Mouse (Mus musculus) liver, embryonic 16.5 days (tissue): Measurements from ENCODE around the gene Hes7. TPM values are rescaled to one million over a fixed set of nuclear protein-coding genes. Genes with fewer than 3 reads are reported as not detected.
A peak's percentile ranks its signal among the peaks of the same experiment; 100 is the strongest.

Experiments
- ATAC-seq: fragments of 200-750 bp; cut with Nextera tagmentation; 2 replicates; pipeline ENCODE4 v1.8.0; 2017; ENCODE audit warnings: low read depth, mild to moderate bottlenecking, moderate number of reproducible peaks, moderate library complexity
- H3K27ac ChIP-seq: fragments of 300-500 bp; sonication (generic); 2 replicates; pipeline ENCODE4 v1.5.1; 2014; ENCODE audit warnings: mild to moderate bottlenecking, low read length
- H3K27me3 ChIP-seq: fragments of 300-500 bp; sonication (generic); 2 replicates; pipeline ENCODE4 v1.6.1; 2014; ENCODE audit warnings: low read depth, low read length, mixed read lengths; ENCODE audit not compliant: control insufficient read depth, insufficient read depth
- H3K36me3 ChIP-seq: fragments of 300-500 bp; sonication (generic); 2 replicates; pipeline ENCODE4 v1.6.1; 2014; ENCODE audit warnings: mild to moderate bottlenecking; ENCODE audit not compliant: control insufficient read depth, insufficient read depth
- H3K4me1 ChIP-seq: fragments of 300-500 bp; sonication (generic); 2 replicates; pipeline ENCODE4 v1.6.1; 2014; ENCODE audit warnings: low read depth, low read length, mixed read lengths; ENCODE audit not compliant: control insufficient read depth
- H3K4me2 ChIP-seq: fragments of 300-500 bp; sonication (generic); 2 replicates; pipeline ENCODE4 v1.6.1; 2014; ENCODE audit warnings: low read depth, low read length, mixed read lengths
- H3K4me3 ChIP-seq: fragments of 300-500 bp; sonication (generic); 2 replicates; pipeline ENCODE4 v1.5.1; 2014; ENCODE audit warnings: low read depth, mild to moderate bottlenecking, low read length
- H3K9ac ChIP-seq: fragments of 300-500 bp; sonication (generic); 2 replicates; pipeline ENCODE4 v1.6.1; 2014; ENCODE audit warnings: low read depth, low read length
- H3K9me3 ChIP-seq: fragments of 300-500 bp; sonication (generic); replicated peaks from 2 replicates; pipeline ENCODE4 v1.6.1; 2016; ENCODE audit warnings: low read length; ENCODE audit not compliant: control insufficient read depth
- WGBS: fragments of 180-500 bp; shearing (Covaris S2); extraction: QIAGEN DNeasy Blood & Tissue Kit; methylation state at CpG from one replicate; pipeline ENCODE4 v1.1.7; 2014; ENCODE audit not compliant: insufficient replicate concordance; 5-methylcytosine and 5-hydroxymethylcytosine counted together
- polyA plus RNA-seq: library from polyadenylated mRNA; unstranded; fragments of >200 nt; fragmentation: Nextera tagmentation; extraction: Ambion mirVana; gene quantifications from 2 replicates; pipeline ENCODE4 v1.2.1, GENCODE M21; 2015

Gene Hes7
- polyA plus RNA-seq, 1 experiment from 2014 or later, result 0.07 TPM

DNA sequence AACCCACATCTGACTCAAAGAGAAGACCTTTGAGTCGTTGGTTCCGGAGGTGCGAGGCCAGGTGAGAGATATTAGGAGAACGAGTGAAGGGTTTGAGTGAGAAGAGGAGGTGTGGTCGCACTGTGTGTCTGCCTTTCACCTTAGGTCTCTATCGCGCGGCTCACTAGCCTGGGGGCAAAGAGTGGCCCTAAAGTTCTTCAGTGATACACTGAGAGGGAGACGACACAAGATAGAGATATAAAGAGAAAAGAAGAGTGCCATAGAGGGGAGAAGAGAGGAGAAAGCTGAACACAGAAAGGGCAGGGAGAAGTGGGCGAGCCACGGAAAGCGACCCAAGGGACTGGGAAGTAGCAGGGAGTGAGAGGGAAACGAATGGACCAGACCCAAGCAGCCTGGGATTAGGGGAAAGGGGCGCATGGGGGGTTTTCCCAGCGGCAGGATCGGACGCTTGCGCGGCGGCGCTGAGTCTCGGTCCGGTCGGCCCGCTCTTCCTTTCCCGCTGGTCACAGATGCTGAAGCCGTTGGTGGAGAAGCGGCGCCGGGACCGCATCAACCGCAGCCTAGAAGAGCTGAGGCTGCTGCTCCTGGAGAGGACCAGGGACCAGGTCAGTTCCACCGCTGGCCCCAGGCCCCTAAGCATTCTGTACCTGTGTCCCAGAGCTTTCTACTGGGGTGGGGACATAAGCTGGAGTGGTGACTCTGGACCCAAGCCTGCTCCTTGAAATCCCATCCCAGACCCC, 967 bp downstream of the Hes7 start:
- Histone ChIP-seq H3K4me3 (peak overlapping the region; percentile 74), H3K9ac (peak overlapping the region; percentile 66), H3K36me3 (no peaks in the 10 kb centered on the region), H3K9me3 (no peaks in the 10 kb centered on the region), H3K27me3 (peaks cover 43% of the 10 kb centered on the region), H3K4me1 (peaks cover 65% of the 10 kb centered on the region), H3K27ac (no peak overlapping the region), H3K4me2 (peak overlapping the region; percentile 95)
- ATAC-seq, result no peak
- WGBS, result under 1% methylated on average over 28 of the region's 33 CpGs

DNA sequence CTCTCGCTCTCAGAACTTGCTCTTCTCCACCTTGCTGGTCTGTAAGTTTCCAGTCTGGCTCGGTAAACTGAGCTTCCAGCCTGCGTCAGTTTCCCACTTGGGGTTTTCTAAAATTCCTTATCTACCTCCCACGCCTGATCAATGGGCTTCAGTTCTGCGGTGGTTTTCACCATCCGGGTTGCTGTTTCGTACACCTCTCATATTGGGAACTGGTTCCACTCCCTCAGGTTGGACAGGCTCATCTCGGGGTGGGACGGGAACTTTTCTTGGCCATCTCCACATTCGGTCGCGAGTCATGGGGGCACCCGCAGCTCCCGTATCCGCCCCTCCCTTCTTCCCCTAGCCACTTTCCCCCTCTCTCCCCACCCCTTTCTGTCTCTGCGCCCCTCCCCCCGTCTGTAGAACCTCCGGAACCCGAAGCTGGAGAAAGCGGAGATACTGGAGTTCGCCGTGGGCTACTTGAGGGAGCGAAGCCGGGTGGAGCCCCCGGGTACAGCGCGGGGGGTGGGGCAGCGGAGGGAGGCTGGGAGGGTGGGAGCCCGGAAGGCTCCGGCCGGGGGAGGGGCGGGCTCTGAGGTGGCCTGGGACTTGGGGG, 1.6 kb downstream of the Hes7 start:
- 1% methylated on average over 32 of the region's 32 CpGs for WGBS
- H3K4me1 ChIP-seq, result peaks cover 69% of the 10 kb centered on the region
- H3K4me3 ChIP-seq, result peak overlapping the region; percentile 74
- H3K27ac ChIP-seq, result peak overlapping the region; percentile 79; the same call in 1 of the 2 replicates
- no peak for ATAC-seq
- peak overlapping the region; percentile 95 for H3K4me2 ChIP-seq
- no peaks in the 10 kb centered on the region for H3K9me3 ChIP-seq
- H3K27me3 ChIP-seq, result peaks cover 43% of the 10 kb centered on the region
- no peaks in the 10 kb centered on the region for H3K36me3 ChIP-seq
- peak overlapping the region; percentile 66 for H3K9ac ChIP-seq

- Histone ChIP-seq H3K4me1 (peaks cover 67% of the 10 kb centered on the region), H3K4me3 (peak within 1 kb of the TSS; percentile 74), H3K9me3 (no peaks in the 10 kb centered on the region), H3K27me3 (peaks cover 43% of the 10 kb centered on the region), H3K4me2 (peak within 1 kb of the TSS; percentile 95), H3K36me3 (no peaks in the 10 kb centered on the region), H3K27ac (peak within 1 kb of the TSS; percentile 79), H3K9ac (peak within 1 kb of the TSS; percentile 66)
- peak; percentile 30 for ATAC-seq
- under 1% methylated on average over 65 of the region's 66 CpGs for WGBS
Observed at GRCm38 (mm10) chr11:69122336-69122951, 2.2 kb downstream of the Hes7 start, which contains the start of gene 9130213A22Rik. 9130213A22Rik (minus strand) TSS chr11:69122589.

DNA sequence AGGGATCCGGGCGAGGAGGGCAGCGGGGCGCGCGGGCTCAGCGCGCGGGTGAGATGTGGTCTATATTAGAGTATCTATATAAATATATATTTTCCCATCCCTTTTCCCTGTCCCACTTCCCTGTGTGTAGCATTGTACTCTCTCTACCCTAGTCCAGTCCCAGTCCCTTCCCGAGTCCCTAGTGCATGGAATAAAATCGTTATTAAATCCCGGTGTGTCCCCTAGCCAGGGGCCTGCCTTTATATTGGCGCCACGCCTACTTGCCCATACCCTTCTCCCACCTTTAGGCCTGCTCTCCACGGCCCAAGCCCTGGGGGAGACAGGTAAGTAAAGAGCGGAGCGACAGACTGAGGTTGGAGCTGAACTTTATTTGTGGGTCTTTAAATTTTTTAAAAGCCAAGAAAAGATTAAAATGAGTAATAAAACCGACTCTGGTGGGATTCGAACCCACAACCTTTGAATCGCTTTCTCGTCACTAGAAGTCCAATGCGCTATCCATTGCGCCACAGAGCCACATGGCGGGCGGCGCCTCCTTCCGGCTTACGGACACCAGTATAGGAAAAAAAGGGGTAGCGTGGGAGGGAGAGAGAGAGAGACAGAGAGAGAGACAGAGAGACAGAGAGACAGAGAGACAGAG, 3.0 kb downstream of the Hes7 start:
- peak; percentile 24 for ATAC-seq
- Histone ChIP-seq H3K4me1 (peaks cover 60% of the 10 kb centered on the region), H3K4me2 (peak overlapping the region; percentile 95), H3K4me3 (peak overlapping the region; percentile 74), H3K36me3 (no peaks in the 10 kb centered on the region), H3K9me3 (no peaks in the 10 kb centered on the region), H3K27me3 (peaks cover 43% of the 10 kb centered on the region), H3K9ac (peak overlapping the region; percentile 66), H3K27ac (peak overlapping the region; percentile 83)
- WGBS, result under 1% methylated on average over 29 of the region's 29 CpGs

- peaks cover 56% of the 10 kb centered on the region for H3K4me1 ChIP-seq
- H3K27ac ChIP-seq, result peak overlapping the region; percentile 83
- peak overlapping the region; percentile 74 for H3K4me3 ChIP-seq
- peak; percentile 70 for ATAC-seq
- H3K9ac ChIP-seq, result peak overlapping the region; percentile 64
- peaks cover 42% of the 10 kb centered on the region for H3K27me3 ChIP-seq
- no peaks in the 10 kb centered on the region for H3K9me3 ChIP-seq
- H3K4me2 ChIP-seq, result peak overlapping the region; percentile 95
- no peaks in the 10 kb centered on the region for H3K36me3 ChIP-seq
- under 1% methylated on average over 31 of the region's 31 CpGs for WGBS
Observed at GRCm38 (mm10) chr11:69123693-69124497, 3.7 kb downstream of the Hes7 start.

DNA sequence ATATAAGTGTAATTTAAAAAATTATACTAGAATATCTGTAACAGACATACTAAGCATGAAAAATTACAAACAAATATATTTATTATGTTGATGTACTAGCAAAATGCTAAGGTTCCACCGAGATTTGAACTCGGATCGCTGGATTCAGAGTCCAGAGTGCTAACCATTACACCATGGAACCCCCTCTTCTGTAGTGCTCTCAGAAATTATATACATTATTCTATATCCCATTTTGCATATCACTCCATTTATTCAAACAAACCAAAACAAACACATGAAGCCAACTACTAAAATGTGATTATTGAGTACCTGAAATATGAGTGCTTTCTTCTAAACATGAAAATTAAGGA, 4.3 kb downstream of the Hes7 start:
- WGBS, result under 1% methylated on average over 3 of the region's 3 CpGs
- no peak overlapping the region for H3K4me3 ChIP-seq

GRCm38 (mm10) chr11:69125041-69125851, 5.0 kb downstream of the Hes7 start:
- Histone ChIP-seq H3K9me3 (no peaks in the 10 kb centered on the region), H3K36me3 (no peaks in the 10 kb centered on the region), H3K4me1 (peaks cover 42% of the 10 kb centered on the region), H3K27me3 (peaks cover 29% of the 10 kb centered on the region), H3K4me3 (peak overlapping the region; percentile 74), H3K27ac (peak overlapping the region; percentile 65), H3K9ac (peak overlapping the region; percentile 66), H3K4me2 (peak overlapping the region; percentile 90)
- peak; percentile 43 for ATAC-seq
- 0% methylated on average over 24 of the region's 24 CpGs for WGBS

More for the DNA sequence above, 4.3 kb downstream of the Hes7 start:
- Histone ChIP-seq H3K36me3 (no peaks in the 10 kb centered on the region), H3K9ac (no peak overlapping the region), H3K4me2 (peak overlapping the region; percentile 95), H3K9me3 (no peaks in the 10 kb centered on the region), H3K27ac (no peak overlapping the region; the same call in 1 of the 2 replicates), H3K4me1 (peaks cover 50% of the 10 kb centered on the region), H3K27me3 (peaks cover 37% of the 10 kb centered on the region)
- peak; percentile 47 for ATAC-seq

DNA sequence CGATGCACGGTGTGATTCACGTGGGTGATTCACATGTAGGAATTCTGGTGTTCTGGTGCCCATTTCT, 5.5 kb downstream of the Hes7 start, which contains the start of gene Aloxe3:
TSS of gene Aloxe3 (plus strand) at position 45 of the 67 bp plus-strand sequence.
- 3% methylated on average over 3 of the region's 3 CpGs for WGBS
- peaks cover 24% of the 10 kb centered on the region for H3K27me3 ChIP-seq
- H3K4me1 ChIP-seq, result peaks cover 38% of the 10 kb centered on the region
- peak within 1 kb of the TSS; percentile 65 for H3K27ac ChIP-seq
- no peaks in the 10 kb centered on the region for H3K36me3 ChIP-seq
- no peak for ATAC-seq
- no peaks in the 10 kb centered on the region for H3K9me3 ChIP-seq
- H3K4me2 ChIP-seq, result peak within 1 kb of the TSS; percentile 90
- H3K4me3 ChIP-seq, result peak within 1 kb of the TSS; percentile 74
- H3K9ac ChIP-seq, result peak within 1 kb of the TSS; percentile 66
